In genomic region chr15:62568788-62569713, GRCm38 (mm10) we compare ENCODE assay signal across 9 mouse cellular contexts.
DNase-seq lines count a peak whose midpoint lies in the region.
"Had no signal": no experiment of that assay in that cellular context is flagged by ENCODE, and none has a peak within 500 bp of the region (broad histone marks: within the 10 kb centered on the region; RNA-seq: fewer than 3 reads in every experiment).

No protein-coding gene starts in this region.

- peak; percentile 24 to 37 for DNase-seq in cerebellum, postnatal 25 days
- no peak for DNase-seq in cerebellum, adult 11-12 months
- DNase-seq in urinary bladder, adult 18-20 months (ENCODE audit: low spot score in 2 of 2) = peak; percentile 30 to 39
- DNase-seq in urinary bladder, postnatal 10 days (ENCODE audit: low spot score) = no peak
- peak; percentile 28 for DNase-seq in adrenal gland, postnatal 25 days
- DNase-seq in urinary bladder, postnatal 36 days (ENCODE audit: low spot score in 2 of 2) = peak; percentile 23 to 39
- DNase-seq in liver = no peak
- no peak for DNase-seq in layer of hippocampus, adult 8-10 months (ENCODE audit: low spot score in 2 of 2)
- DNase-seq: forebrain, postnatal 0 days had no signal

Comparison
In these comparisons a context has a peak if more than half of its experiments do, and no peak if none do; other contexts are left out.
1. DNase-seq: peak in cerebellum, postnatal 25 days (2 of 2), urinary bladder, adult 18-20 months (2 of 2), adrenal gland, postnatal 25 days (single experiment) and urinary bladder, postnatal 36 days (2 of 2); none in cerebellum, adult 11-12 months (single experiment), urinary bladder, postnatal 10 days (single experiment), liver (single experiment) and layer of hippocampus, adult 8-10 months (0 of 2).